Mouse (Mus musculus) olfactory bulb, adult 2 months (tissue): ENCODE measurements around the gene Atp5d.

Experiments
- CTCF ChIP-seq: fragments of 200-500 bp; IDR thresholded peaks from 2 replicates; pipeline ENCODE4 v1.5.1; 2012; ENCODE audit warnings: low read depth, mild to moderate bottlenecking, low read length, moderate library complexity; ENCODE audit not compliant: insufficient read depth
- POLR2A ChIP-seq: fragments of 200-500 bp; IDR thresholded peaks from 2 replicates; pipeline ENCODE4 v1.6.1; 2012; ENCODE audit warnings: mild to moderate bottlenecking, low read depth, low read length, moderate library complexity; ENCODE audit not compliant: insufficient read depth

GRCm38 (mm10) chr10:80123932-80124562 lies 14.4 kb upstream of the Atp5d start:
- TF ChIP-seq CTCF: no peak
- TF ChIP-seq POLR2A: no peak
